Mouse (Mus musculus) heart, embryonic 14.5 days (tissue): Measurements from ENCODE around the gene Mex3a. TPM values are rescaled to one million over a fixed set of nuclear protein-coding genes. Genes with fewer than 3 reads are reported as not detected.

Source experiments
- ATAC-seq: fragments of 200-750 bp; cut with Nextera tagmentation; 2 replicates; pipeline ENCODE4 v1.8.0; 2017; ENCODE audit warnings: low read depth, moderate TSS enrichment; ENCODE audit not compliant: insufficient number of reproducible peaks, insufficient read depth, low FRiP score
- H3K27ac ChIP-seq, 2 experiments: fragments of 200-500 bp in 1 of 2; fragments of 300-500 bp in 1 of 2; sonication (generic) in 1 of 2; replicated peaks in 1 of 2; 2 replicates each; pipeline ENCODE4 v1.5.1; 2012 to 2014; ENCODE audit warnings: low read depth in 2 of 2, low read length in 2 of 2, control low read depth in 1 of 2, mild to moderate bottlenecking in 1 of 2, mixed read lengths in 1 of 2; ENCODE audit not compliant: control insufficient read depth in 1 of 2, insufficient read depth in 1 of 2
- H3K27me3 ChIP-seq: fragments of 300-500 bp; sonication (generic); 2 replicates; pipeline ENCODE4 v1.6.1; 2014; ENCODE audit warnings: mild to moderate bottlenecking, low read length, control low read depth; ENCODE audit not compliant: control insufficient read depth, insufficient read depth
- H3K36me3 ChIP-seq: fragments of 300-500 bp; sonication (generic); 2 replicates; pipeline ENCODE4 v1.6.1; 2014; ENCODE audit warnings: mild to moderate bottlenecking, control low read depth, low read length, mixed read lengths; ENCODE audit not compliant: control insufficient read depth, insufficient read depth
- H3K4me1 ChIP-seq, 2 experiments: fragments of 200-500 bp in 1 of 2; fragments of 300-500 bp in 1 of 2; sonication (generic) in 1 of 2; 2 replicates each; pipeline ENCODE4 v1.6.1; 2012 to 2014; ENCODE audit warnings: low read length in 2 of 2, control low read depth in 1 of 2, mixed read lengths in 1 of 2; ENCODE audit not compliant: control insufficient read depth in 2 of 2, insufficient read depth in 2 of 2
- H3K4me2 ChIP-seq: fragments of 300-500 bp; sonication (generic); 2 replicates; pipeline ENCODE4 v1.6.1; 2014; ENCODE audit warnings: mild to moderate bottlenecking, low read length
- H3K4me3 ChIP-seq, 2 experiments: fragments of 200-500 bp in 1 of 2; fragments of 300-500 bp in 1 of 2; sonication (generic) in 1 of 2; 2 replicates each; pipeline ENCODE4 v1.5.1; 2012 to 2014; ENCODE audit warnings: low read length in 2 of 2, mild to moderate bottlenecking in 2 of 2, control low read depth in 1 of 2, low read depth in 1 of 2, moderate library complexity in 1 of 2; ENCODE audit not compliant: control insufficient read depth in 1 of 2, insufficient read depth in 1 of 2
- H3K9ac ChIP-seq: fragments of 300-500 bp; sonication (generic); 2 replicates; pipeline ENCODE4 v1.6.1; 2014; ENCODE audit warnings: mild to moderate bottlenecking, low read length
- H3K9me3 ChIP-seq: fragments of 300-500 bp; sonication (generic); 2 replicates; pipeline ENCODE4 v1.6.1; 2016; ENCODE audit warnings: low read length, control low read depth; ENCODE audit not compliant: control insufficient read depth
- WGBS: fragments of 180-500 bp; shearing (Covaris S2); extraction: QIAGEN DNeasy Blood & Tissue Kit; methylation state at CpG from one replicate; pipeline ENCODE4 v1.1.7; 2014; 5-methylcytosine and 5-hydroxymethylcytosine counted together
- polyA plus RNA-seq: library from polyadenylated mRNA; unstranded; fragments of >200 nt; fragmentation: Nextera tagmentation; extraction: Ambion mirVana; gene quantifications from 2 replicates; pipeline ENCODE4 v1.2.1, GENCODE M21; 2014

Gene Mex3a
- polyA plus RNA-seq, 1 experiment from 2014 or later = 11.0 TPM

DNA sequence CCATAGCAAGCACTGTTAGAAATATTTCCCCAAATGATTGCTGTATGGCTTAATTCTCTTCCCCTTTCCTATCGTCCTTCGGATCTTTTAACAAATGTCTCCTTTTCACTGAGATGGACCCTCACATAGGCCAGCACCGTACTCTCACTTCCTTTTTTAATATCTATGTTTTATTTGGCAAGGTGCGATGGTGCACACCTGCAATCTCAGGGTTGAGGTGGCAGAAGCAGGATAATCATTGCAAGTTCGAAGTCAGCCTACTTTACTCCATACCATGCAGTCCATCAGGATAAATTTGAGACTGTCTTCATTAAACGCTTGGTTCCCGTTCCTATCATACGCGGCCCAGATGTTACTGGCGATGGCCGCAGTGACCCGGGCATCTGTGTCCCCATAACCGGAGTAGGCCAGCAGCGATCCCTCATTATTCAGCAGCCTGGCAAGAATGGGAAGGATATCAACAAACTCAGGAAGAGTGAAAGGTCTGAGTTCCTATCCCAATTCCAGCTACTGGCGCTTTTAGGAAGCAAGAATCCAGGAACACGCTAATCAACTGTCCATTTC, 20.0 kb downstream of the Mex3a start:
- H3K27ac ChIP-seq = peak overlapping the region; percentile 93 to 99
- H3K27me3 ChIP-seq = no peaks in the 10 kb centered on the region
- H3K4me1 ChIP-seq = peaks cover 4 to 20% of the 10 kb centered on the region in 2 experiments
- no peaks in the 10 kb centered on the region for H3K9me3 ChIP-seq
- no peak for ATAC-seq
- peak overlapping the region; percentile 84 for H3K9ac ChIP-seq
- 19% methylated on average over 16 of the region's 16 CpGs for whole genome bisulfite sequencing
- H3K36me3 ChIP-seq = peaks cover 19% of the 10 kb centered on the region
- H3K4me2 ChIP-seq = peak overlapping the region; percentile 86
- peak overlapping the region; percentile 95 to 96 for H3K4me3 ChIP-seq

DNA sequence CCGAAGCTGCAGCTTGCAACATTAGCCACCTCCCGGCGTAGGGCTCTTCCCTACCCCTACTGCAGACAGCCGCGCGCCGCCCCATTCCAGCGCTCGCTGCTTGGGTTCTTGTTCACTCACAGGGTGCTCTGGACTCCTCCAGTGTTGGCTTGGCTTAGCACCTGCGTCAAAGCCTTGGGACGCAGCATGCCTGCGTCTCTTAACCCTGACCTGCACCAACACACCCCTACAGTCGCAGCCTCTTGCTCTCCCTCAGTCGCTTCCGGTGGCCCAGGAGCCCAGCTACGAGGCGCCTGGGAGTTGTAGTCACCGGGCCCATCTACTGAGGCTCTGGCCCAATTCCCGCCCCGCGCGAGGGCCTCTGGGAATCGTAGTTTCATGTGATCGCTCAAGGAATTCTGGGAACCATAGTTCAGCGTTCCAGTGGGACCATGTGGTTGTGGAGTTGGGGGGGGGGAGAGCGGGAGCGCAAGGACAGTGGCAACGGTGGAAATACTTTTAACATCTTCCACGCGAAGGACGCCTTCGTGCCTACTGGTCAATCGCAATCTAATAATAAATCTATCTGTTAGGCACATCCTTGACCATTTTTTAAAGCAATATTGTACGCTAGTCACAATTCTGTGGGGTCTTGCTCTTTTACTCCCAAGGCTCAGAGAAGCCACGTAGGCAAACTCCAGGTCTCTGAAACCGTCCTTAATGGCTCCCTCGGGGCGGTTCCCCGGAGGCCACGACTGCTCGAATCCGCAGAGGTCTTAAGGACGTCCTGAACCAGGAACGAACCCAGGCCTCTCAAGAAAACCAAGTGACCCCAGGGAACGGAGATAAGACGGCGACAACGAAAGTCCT, 20.7 kb downstream of the Mex3a start, which contains the start of gene Lamtor2:
Gene Lamtor2, minus strand, starts transcription at position 399 of the 849 bp plus-strand sequence.
- WGBS = under 1% methylated on average over 48 of the region's 48 CpGs
- H3K9me3 ChIP-seq = no peaks in the 10 kb centered on the region
- H3K4me1 ChIP-seq = peaks cover 4 to 20% of the 10 kb centered on the region in 2 experiments
- peak within 1 kb of the TSS; percentile 95 to 96 for H3K4me3 ChIP-seq
- peak within 1 kb of the TSS; percentile 86 for H3K4me2 ChIP-seq
- H3K27ac ChIP-seq = peak within 1 kb of the TSS; percentile 99
- no peaks in the 10 kb centered on the region for H3K27me3 ChIP-seq
- peaks cover 26% of the 10 kb centered on the region for H3K36me3 ChIP-seq
- ATAC-seq = peak; percentile 89
- peak within 1 kb of the TSS; percentile 96 for H3K9ac ChIP-seq

DNA sequence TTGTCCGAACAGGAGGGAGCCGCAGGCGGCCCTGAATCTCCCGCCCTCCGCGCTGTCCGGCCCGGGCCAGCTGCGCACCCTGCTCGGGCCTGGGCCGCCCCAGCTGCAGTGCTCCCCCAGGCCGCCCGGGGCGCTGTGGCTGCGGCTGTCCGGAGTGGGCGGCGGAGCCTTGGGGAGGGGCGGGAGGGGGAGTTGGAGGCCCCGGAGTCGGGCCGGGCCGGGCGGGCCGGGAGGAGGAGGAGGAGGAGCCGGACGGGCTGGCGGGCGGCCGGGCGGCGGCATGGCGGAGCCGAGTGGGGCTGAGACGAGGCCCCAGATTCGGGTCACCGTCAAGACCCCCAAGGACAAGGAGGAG, 21.3 kb downstream of the Mex3a start, which contains the start of gene Ubqln4:
Gene Ubqln4, plus strand, starts transcription at position 234 of the 355 bp plus-strand sequence.
- no peaks in the 10 kb centered on the region for H3K9me3 ChIP-seq
- H3K4me2 ChIP-seq = peak within 1 kb of the TSS; percentile 86
- no peaks in the 10 kb centered on the region for H3K27me3 ChIP-seq
- peak within 1 kb of the TSS; percentile 99 for H3K27ac ChIP-seq
- peak; percentile 88 for ATAC-seq
- H3K4me1 ChIP-seq = peaks cover 4 to 20% of the 10 kb centered on the region in 2 experiments
- H3K9ac ChIP-seq = peak within 1 kb of the TSS; percentile 96
- H3K4me3 ChIP-seq = peak within 1 kb of the TSS; percentile 95 to 96
- WGBS = under 1% methylated on average over 30 of the region's 37 CpGs
- H3K36me3 ChIP-seq = peaks cover 32% of the 10 kb centered on the region

DNA sequence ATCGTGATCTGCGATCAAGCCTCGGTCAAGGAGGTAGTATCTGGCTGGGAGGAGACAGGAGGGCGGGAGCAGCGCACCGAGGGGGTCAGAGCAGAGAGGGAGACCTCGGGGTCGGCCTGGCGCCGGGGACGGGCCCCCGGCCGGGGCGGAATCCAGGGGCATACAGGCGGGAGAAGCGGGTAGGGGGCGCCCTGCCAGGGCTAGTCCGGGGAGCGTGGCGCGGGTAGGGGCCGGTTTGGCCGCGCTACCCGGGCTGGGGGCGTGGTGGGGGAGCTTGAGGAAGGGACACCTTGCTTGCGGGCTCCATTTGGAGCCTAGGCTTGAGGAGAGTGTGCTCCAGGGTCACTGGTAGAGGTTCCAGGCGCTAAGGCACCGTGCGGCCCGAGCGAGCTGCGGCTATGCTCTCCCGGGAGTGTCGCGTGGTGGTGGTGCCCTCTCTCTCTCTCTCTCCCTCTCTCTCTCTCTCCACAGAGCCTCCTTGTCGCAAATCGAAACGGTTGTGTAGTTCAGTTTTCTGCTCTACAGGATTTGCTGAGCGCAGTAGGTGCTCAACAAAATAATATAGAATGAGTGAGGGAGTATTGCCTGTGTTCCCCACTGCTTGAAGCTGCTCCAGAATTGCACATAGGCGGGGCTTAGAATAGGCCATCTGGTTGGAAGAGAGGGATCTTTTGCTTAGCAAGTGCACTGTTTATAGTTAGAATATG, 21.8 kb downstream of the Mex3a start:
- peak overlapping the region; percentile 89 to 99 for H3K27ac ChIP-seq
- peaks cover 4 to 20% of the 10 kb centered on the region in 2 experiments for H3K4me1 ChIP-seq
- H3K36me3 ChIP-seq = peaks cover 37% of the 10 kb centered on the region
- peak; percentile 50 for ATAC-seq
- H3K27me3 ChIP-seq = no peaks in the 10 kb centered on the region
- H3K9ac ChIP-seq = peak overlapping the region; percentile 96
- H3K4me2 ChIP-seq = peak overlapping the region; percentile 86
- no peaks in the 10 kb centered on the region for H3K9me3 ChIP-seq
- WGBS = 1% methylated on average over 40 of the region's 41 CpGs
- peak overlapping the region; percentile 75 to 95 for H3K4me3 ChIP-seq

DNA sequence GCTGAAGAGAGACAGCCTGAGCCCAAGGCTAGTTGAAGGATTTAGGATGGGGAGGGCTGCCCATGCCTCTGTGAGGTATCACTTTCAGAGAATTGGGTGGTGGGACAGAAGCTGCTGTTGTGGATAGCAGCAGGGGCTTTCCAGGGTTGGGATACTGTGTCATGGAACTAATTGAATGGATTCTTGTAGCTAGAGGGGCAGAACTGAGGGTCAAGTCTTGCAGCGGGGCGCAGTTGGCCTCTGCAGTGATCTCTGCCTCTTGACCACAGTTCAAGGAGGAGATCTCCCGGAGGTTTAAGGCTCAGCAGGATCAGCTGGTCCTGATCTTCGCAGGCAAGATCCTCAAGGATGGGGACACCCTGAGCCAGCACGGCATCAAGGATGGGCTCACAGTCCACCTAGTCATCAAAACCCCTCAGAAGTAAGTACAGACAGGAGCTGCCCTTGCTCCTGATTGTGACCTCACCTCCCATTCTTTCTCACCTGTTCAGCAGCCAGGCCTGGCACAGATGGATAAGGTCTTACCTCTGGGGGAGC, 22.9 kb downstream of the Mex3a start:
- Histone ChIP-seq H3K27me3 (no peaks in the 10 kb centered on the region), H3K27ac (no peak overlapping the region), H3K9ac (no peak overlapping the region), H3K36me3 (peaks cover 48% of the 10 kb centered on the region), H3K4me1 (peaks cover 4 to 20% of the 10 kb centered on the region in 2 experiments), H3K9me3 (no peaks in the 10 kb centered on the region), H3K4me2 (peak overlapping the region; percentile 86; the same call in 1 of the 2 replicates), H3K4me3 (no peak overlapping the region)
- 92% methylated on average over 5 of the region's 5 CpGs for WGBS
- no peak for ATAC-seq

DNA sequence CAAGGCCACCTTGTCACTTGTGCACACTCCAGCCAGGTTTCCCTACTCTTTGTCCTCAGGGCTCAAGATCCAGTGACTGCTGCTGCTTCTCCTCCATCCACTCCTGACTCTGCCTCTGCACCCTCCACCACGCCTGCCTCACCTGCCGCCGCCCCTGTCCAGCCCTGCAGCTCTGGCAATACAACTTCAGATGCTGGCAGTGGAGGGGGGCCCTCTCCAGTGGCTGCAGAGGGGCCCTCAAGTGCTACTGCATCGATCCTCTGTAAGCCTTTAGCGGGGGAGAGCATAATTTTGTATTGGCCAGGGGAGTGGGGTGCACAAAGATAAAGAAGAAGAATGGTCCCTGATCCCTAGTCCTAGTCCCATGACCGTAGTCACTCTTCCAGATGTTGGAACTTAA, 23.5 kb downstream of the Mex3a start:
- Histone ChIP-seq H3K4me3 (no peak overlapping the region), H3K9ac (no peak overlapping the region), H3K27ac (no peak overlapping the region), H3K36me3 (peaks cover 54% of the 10 kb centered on the region), H3K4me1 (peaks cover 4 to 20% of the 10 kb centered on the region in 2 experiments), H3K4me2 (no peak overlapping the region), H3K9me3 (no peaks in the 10 kb centered on the region), H3K27me3 (no peaks in the 10 kb centered on the region)
- no peak for ATAC-seq
- 94% methylated on average over 6 of the region's 6 CpGs for WGBS

DNA sequence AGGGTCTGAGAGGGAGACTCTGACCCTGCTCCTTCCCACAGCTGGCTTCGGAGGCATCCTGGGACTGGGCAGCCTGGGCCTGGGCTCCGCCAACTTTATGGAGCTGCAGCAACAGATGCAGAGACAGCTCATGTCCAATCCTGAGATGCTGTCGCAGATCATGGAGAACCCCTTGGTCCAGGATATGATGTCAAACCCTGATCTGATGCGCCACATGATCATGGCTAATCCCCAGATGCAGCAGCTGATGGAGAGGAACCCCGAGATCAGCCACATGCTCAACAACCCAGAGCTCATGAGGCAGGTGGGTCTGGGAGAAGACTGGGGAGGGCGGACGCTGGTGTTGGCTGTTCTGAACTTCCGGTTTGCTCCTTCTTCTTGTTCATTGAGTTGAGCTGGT, 24.4 kb downstream of the Mex3a start:
- Histone ChIP-seq H3K4me2 (no peak overlapping the region), H3K27ac (no peak overlapping the region), H3K36me3 (peaks cover 63% of the 10 kb centered on the region), H3K4me1 (peaks cover 3 to 16% of the 10 kb centered on the region in 2 experiments), H3K4me3 (no peak overlapping the region), H3K27me3 (no peaks in the 10 kb centered on the region), H3K9me3 (no peaks in the 10 kb centered on the region), H3K9ac (no peak overlapping the region)
- WGBS = 92% methylated on average over 8 of the region's 8 CpGs
- ATAC-seq = no peak
